Mouse (Mus musculus): ENCODE measurements around the gene Txndc12. TPM values are rescaled to one million over a fixed set of nuclear protein-coding genes. Genes with fewer than 3 reads are reported as not detected.

The Txndc12 gene
- polyA plus RNA-seq (2012; rRNA removed), result 58.9 and 59.6 TPM in 2 replicates

GRCm38 (mm10) chr4:108834115-108834970, at the start of gene Txndc12:
Txndc12 (plus strand) TSS chr4:108834601.

GRCm38 (mm10) chr4:108832916-108833827, 1.2 kb upstream of the Txndc12 start, which contains the start of gene Btf3l4:
Btf3l4 (minus strand) TSS chr4:108833614.

GRCm38 (mm10) chr4:108847715-108848504, 13.5 kb downstream of the Txndc12 start, which contains the start of gene Kti12:
Kti12 (plus strand) TSS chr4:108847785.

GRCm38 (mm10) chr4:108848505-108848848, 14.1 kb downstream of the Txndc12 start, which contains the start of gene A730015C16Rik:
A730015C16Rik (minus strand) TSS chr4:108848619.

GRCm38 (mm10) chr4:108878963-108879822, 44.8 kb downstream of the Txndc12 start, which contains the start of gene Rab3b:
Rab3b (plus strand) TSS chr4:108879063.

Other genes starting within 250 kb of the Txndc12 start
- gene Cc2d1b, start 214.7 kb upstream of the Txndc12 start, polyA plus RNA-seq (2012; rRNA removed), result 42.7 and 45.0 TPM in 2 replicates
- gene 3110021N24Rik, start 115.0 kb upstream of the Txndc12 start, polyA plus RNA-seq (2012; rRNA removed), result 0.16 and 0.20 TPM in 2 replicates
- gene Zfyve9, start 53.8 kb upstream of the Txndc12 start, polyA plus RNA-seq (2012; rRNA removed), result 12.3 and 12.8 TPM in 2 replicates
- gene Btf3l4, start 987 bp upstream of the Txndc12 start, polyA plus RNA-seq (2012; rRNA removed), result 120 and 121 TPM in 2 replicates
- gene Kti12, start 13.2 kb downstream of the Txndc12 start, polyA plus RNA-seq (2012; rRNA removed), result 23.4 and 24.2 TPM in 2 replicates
- 0.04 and 0.12 TPM in 2 replicates for gene A730015C16Rik, start 14.0 kb downstream of the Txndc12 start, polyA plus RNA-seq (2012; rRNA removed)
- gene Rab3b, start 44.5 kb downstream of the Txndc12 start, polyA plus RNA-seq (2012; rRNA removed), result 127 and 132 TPM in 2 replicates
- gene Nrd1, start 166.1 kb downstream of the Txndc12 start, polyA plus RNA-seq (2012; rRNA removed), result 131 and 159 TPM in 2 replicates